Mouse (Mus musculus) brain, embryonic 18.5 days (tissue): ENCODE results near the gene Mfap2.

ENCODE experiments used
- DNase-seq: peaks from one replicate; pipeline ENCODE4 v3.0.0-alpha.2; 2012; ENCODE audit warnings: low read depth, low spot score

Gene Mfap2

GRCm38 (mm10) chr4:141010118-141010517 lies at the start of gene Mfap2:
Mfap2 (plus strand) TSS chr4:141010418.
- no peak for DNase-seq

GRCm38 (mm10) chr4:140960781-140961466 lies 49.3 kb upstream of the Mfap2 start, which contains the start of gene Sdhb:
Sdhb (plus strand) TSS chr4:140961203.
- peak; percentile 94 for DNase-seq

GRCm38 (mm10) chr4:140961467-140962206 lies 48.6 kb upstream of the Mfap2 start:
- DNase-seq: no peak

- no peak for DNase-seq
These were observed 47.9 kb upstream of the Mfap2 start for GRCm38 (mm10) chr4:140962207-140962909.

DNA sequence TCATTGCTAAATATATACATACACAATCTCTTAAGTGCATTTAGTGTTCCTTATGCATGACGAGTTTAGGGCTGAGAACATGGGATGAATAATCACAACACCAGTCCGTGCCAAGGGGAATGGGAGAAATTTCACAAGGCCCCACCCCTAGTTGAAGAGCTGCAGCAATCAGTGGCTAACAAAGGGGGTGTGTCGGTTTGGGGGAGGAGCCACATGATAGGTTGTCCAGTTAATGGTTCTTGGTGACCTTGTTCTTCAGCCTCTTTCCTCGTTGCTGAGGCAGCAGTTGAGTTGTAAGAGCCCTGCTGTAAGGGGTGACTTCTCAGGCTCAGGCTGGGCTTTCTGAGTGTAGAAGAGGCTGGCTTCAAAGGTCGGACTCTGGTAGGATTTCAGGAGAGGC lies 47.3 kb upstream of the Mfap2 start:
- no peak for DNase-seq

DNA sequence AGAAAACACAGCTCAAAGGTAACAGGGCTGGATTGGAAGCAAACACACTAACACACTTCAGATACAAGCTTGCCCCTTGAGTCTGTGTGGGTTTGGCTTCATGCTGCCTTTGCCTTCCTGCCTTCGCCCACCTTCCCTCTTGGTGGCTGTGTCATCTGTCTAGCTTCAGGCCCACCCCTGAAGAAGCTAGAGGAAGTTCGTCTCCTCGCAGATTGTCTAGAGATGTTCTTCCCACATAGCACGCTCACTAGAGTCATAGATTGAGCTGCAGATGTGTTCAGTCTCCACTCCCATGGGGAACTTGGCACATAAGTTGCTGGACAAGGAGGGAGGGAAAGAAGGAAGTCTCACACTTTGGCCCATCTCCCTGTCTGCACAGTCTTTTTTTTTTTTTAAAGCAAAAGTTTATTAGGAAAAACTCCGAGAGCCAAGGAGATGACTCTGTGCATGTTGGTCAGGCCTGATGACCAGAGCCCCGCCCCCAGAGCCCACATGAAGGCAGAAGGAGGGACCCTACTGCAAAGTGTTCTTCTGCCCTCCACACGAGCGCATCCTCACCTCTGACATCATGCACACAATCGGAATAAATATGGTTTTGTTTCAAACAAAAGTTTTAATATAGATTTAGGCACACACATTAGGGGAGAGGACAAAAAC lies 46.1 kb upstream of the Mfap2 start:
- no peak for DNase-seq

GRCm38 (mm10) chr4:140964620-140965019 lies 45.6 kb upstream of the Mfap2 start:
- DNase-seq: no peak

DNA sequence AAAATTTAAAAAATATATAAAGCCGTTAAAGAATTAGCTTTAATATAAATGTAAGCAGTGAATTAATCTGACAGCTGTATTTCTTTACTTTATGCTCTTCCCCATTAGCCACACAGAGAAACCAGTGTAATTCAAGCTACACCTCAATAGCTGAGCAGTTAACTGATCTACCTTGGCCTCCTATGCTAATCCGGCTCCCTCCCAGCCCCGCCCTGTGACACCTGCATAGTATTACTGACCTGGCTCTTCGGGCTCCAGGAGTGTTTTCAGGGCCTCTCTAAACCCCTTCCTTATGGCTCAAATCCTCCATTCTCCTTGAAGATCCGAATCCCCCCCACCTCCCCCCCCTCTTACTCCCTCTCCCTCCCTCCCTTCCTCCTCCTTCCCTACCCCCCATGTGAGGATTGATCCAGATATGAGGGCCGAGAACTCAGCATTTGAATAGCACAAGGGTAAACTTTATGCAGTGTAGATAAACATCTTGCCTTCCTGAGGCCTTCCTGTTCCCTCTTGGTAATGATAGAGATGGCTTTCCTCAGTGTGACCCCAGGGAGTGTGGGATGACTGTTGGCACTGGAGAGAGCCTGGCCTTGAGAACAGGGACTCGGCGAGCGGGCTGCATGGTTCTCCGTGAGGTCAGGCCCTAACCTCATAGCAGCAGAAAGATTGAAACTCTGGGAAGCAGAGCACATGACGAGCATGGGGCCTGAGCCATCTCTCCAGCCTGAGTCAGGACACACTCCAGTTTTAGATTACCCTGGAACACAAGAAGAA lies 42.6 kb upstream of the Mfap2 start:
- DNase-seq: no peak

DNA sequence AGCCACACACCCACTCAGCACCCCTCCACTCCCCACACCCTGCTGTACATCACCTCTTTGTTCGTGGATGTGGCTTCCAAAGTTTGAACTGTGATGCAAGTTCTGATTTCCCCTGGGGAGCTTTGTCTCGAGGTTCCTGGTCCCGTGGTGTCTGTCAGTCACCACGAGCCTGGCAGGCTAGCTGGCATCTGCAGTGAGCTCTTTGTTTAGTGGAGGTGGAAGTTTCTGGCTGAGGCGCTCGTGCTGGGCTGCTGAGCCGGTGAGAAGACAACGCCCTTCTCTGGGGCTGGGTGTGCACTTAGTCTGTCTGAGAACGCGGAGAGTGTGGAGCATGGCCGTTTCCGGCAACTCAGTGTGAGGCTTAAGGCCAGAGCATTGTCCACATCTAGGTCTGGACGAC lies 38.5 kb upstream of the Mfap2 start:
- no peak for DNase-seq

DNA sequence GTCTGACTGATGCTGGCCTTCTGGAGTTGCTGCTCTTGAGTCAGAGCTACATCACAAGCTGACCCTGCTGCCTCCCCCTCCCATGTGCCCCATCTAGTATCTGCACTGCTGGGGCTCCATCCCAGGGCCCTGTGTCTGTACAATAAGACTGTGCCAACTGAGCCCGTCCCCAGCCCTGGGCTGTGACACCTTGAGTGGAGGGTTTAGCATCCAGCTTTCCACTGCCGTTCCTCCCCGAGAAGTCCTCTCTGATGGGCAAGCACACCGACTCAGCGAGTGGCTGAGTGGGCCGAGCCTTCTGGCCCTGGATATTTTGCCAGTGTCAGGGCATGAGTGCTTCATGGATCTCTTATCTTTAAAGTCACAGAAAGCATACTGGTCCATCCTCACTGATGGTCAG lies 35.8 kb upstream of the Mfap2 start:
- no peak for DNase-seq

DNA sequence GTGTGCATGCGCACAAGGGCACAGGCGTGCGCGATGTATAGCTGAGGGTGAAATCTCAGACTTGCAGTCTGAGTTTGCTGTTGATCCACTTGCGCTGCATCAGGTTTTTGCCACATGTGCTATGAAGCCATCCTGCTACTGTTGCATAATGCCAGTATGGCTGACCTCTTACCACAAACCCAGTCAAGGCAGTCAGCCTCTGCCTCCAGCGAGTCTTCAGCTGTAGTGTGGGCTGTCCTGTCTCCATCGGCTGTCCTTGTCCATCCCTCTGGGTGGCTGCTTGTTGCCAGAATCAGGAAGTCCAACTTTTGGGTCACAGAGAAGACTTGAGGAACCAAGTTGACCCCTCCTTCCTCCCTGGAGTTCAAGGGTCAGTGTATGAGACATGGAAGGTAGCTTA lies 34.9 kb upstream of the Mfap2 start:
- DNase-seq: no peak

DNA sequence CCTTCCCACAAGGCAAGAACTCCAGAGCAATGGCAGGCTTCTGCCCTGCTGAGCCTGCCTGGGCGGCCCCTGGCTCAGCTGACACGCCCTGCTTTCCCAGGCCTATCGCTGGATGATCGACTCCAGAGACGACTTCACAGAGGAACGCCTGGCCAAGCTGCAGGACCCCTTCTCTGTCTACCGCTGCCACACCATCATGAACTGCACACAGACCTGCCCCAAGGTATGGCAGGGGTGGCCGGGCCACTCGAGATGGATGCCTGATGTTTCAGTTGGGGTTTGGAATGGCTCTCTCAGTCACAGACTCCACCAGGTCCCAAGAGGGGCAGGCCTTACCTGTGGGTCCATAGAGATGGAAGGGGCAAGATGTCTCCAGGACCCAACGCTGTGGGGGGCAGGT lies 32.9 kb upstream of the Mfap2 start:
- no peak for DNase-seq

DNA sequence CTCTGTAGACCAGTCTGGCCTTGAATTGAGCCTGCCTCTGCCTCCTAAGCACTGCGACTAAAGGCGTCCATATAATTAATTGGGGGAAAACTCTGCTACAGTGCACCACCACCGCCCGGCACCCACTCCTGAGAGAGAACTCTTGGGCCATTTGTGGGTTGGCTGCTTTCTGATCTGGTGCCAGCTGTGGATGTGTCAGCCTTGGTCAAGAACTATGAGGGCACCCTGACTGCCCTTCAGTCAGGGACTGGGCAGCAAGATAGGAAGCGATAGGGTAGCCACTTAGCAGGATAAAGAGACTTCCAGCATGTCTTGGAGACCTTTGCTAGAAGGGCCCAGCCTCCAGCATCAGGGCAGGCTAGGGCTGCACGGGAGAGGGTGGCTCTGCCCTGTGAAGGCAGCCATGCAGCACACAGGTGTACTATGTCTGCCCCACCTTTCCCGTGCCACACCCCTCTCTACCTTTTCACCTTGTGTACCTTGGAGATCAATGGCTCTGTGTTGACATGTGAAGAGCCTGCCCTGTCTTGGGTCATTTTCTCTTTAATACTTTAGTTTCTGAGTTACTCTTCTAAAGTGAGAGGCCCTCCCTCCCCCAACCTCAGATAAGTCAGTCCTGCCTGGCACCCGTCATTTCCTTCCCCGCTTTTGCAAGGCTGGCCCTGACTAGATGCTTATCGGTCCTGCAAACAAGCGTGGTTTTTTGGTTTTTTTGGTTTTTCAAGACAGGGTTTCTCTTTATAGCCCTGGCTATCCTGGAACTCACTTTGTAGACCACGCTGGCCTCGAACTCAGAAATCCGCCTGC lies 32.1 kb upstream of the Mfap2 start:
- DNase-seq: no peak

- no peak for DNase-seq
These were observed 28.6 kb upstream of the Mfap2 start for GRCm38 (mm10) chr4:140981605-140982004.

- DNase-seq: no peak
These were observed 27.4 kb upstream of the Mfap2 start for GRCm38 (mm10) chr4:140982808-140983207.

- DNase-seq: no peak
These were observed 26.8 kb upstream of the Mfap2 start for GRCm38 (mm10) chr4:140983442-140983841.

DNA sequence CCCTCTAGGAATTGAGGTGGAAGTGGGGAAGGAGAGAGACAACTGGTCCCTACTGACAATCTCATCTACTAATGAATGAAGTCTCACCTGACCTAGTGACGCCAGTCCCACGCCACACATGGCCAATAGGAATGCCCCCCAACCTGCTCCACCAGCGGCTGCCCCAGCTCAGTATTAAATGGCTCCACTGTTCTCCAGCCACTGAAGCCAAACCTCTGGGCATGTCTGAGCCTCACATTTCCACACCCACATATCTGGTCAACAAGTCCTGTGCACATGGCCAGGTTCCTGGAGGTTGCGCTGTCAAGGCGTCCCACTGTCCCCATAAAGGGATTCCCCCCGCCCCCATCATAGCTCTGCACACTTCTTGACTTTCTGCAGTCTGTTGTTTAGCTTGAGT lies 25.7 kb upstream of the Mfap2 start:
- no peak for DNase-seq

DNA sequence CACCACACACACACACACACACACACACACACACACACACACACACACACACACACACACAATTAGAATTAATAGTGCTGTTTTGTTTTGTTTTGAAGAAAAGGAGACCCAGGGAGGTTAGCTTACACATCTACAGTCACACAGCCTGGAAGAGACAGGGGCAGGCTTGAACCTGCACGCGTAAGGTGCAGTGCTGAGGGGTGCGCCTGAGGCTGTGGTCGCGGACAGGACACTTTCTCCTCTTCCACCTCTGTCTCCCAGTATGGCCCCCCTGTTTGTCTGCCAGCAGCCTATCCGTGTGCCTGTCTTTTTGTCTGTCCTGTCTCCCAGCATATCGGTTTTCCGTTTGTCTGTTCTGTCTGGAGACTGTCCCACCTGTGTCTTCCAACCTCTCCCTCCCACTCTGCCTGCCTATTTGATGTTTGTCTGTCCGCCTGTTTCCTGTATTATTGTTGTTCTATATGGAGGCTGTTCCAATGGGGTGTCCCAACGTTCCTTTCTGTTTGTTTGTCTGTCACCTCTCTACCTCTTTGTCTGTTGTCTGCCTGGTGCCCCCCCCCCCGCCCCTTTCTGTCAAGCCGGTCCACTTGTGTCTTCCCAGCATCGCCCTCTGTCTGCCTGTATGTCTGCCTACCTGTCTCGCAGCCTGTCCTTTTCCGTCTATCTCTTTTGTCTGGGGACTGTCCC lies 24.1 kb upstream of the Mfap2 start:
- no peak for DNase-seq

- peak; percentile 82 for DNase-seq
These were observed 23.4 kb upstream of the Mfap2 start, which contains the start of gene Atp13a2 for GRCm38 (mm10) chr4:140986711-140987395. Atp13a2 (plus strand) TSS chr4:140986873.
